Mouse (Mus musculus) monocyte, adult 5-6 weeks (primary cell): ENCODE results near the gene Krt78. TPM values are rescaled to one million over a fixed set of nuclear protein-coding genes. Genes with fewer than 3 reads are reported as not detected.
"Not testable (repeated sequence)": the region's sequence is repeated elsewhere in the genome, so short reads cannot be mapped to it uniquely, and the experiment has no call there.

Experiments
- ATAC-seq: fragments of 153-309, 156-312 bp; replicated peaks from 2 replicates; pipeline ENCODE4 v1.8.0; 2017; ENCODE audit warnings: mild to moderate bottlenecking; ENCODE audit not compliant: low TSS enrichment, insufficient number of reproducible peaks, severe bottlenecking, poor library complexity, low FRiP score
- total RNA-seq: library from RNA; stranded (forward); fragments of 200-1000, 200-491, 200-594 nt; gene quantifications from 3 replicates; pipeline ENCODE4 v1.2.3, GENCODE M21; 2017

Krt78 gene
- not detected in 3 replicates for total RNA-seq

- no peak for ATAC-seq
Observed at GRCm38 (mm10) chr15:101954187-101954586, at the start of gene Krt78. Krt78 (minus strand) TSS chr15:101954287.

- no peak for ATAC-seq
Observed at GRCm38 (mm10) chr15:102003516-102003915, 49.4 kb upstream of the Krt78 start.

DNA sequence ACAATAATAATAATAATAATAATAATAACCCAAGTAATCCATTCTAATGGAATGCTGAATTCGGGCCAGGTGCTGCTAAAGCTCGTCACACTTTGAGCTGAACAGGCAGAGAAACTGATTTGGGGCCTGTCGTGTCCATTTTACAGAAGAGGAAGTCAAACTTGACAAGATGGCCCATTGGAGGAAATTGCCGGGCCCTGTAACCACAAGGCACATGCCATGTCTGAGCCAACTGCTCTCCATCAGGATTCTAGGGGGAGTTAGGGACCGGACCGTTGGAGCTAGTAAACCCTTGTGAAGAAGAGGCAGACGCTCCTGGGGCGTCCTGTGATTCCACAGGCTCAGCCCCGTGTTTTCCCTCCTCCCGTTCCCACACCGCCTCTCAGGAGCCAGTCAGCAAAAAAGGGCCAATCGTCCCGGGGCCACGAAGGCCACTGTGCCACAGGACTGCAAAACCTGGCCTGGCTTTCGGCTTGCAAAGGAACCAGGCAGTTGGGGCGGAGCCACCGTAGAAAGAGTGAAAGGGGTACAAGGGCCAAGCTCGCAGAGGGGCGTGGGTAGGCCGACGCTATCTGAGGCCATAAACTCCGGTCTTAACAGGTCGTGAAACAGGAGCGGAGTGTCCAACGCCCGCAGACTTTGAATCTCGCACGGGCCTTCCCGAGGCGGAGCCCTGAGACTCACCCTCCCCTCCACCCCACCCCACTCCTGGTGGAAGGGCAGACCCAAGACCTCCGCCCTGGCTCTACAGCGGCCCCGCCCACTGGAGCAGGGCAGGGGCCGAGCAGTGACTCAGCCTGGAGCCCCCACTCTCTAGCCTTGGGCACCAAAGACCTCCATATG, 48.8 kb upstream of the Krt78 start:
- peak; percentile 62 for ATAC-seq

- no peak for ATAC-seq
Observed at GRCm38 (mm10) chr15:101999676-102000335, 45.7 kb upstream of the Krt78 start.

- no peak for ATAC-seq
Observed at GRCm38 (mm10) chr15:101999156-101999555, 45.1 kb upstream of the Krt78 start.

DNA sequence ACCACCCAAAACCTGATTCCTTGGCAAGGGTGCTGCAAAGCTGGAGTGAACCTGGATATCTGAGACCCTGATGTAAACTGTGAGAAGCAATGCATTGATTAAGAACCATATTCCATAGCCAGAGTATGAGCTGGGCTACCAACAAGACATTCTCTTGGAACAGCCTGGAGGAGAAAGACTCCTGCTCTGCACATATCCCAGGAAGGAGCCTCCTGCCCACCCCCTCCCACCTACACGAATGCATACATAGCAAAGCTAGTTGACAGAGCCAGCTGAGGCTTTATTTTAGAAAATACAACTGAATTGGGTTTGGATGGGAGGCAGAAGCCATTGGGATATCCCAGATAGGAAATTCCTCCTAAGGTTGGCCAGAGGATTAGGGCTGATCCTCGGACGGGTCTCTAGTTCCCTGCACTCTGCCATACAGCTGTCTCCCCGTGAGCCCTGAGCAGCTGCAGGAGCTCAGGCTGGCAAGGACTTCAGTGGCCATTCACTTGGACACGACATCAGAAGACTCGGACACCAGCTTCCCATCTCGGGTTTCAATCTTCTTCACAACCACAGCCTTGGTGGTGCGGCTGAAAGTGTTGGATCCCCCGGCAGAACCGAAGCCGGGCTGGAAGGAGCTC, 42.5 kb upstream of the Krt78 start:
- not testable (repeated sequence) for ATAC-seq

- ATAC-seq: peak; percentile 44; the same call in 1 of the 2 replicates
Observed at GRCm38 (mm10) chr15:101995484-101996236, 41.6 kb upstream of the Krt78 start.

DNA sequence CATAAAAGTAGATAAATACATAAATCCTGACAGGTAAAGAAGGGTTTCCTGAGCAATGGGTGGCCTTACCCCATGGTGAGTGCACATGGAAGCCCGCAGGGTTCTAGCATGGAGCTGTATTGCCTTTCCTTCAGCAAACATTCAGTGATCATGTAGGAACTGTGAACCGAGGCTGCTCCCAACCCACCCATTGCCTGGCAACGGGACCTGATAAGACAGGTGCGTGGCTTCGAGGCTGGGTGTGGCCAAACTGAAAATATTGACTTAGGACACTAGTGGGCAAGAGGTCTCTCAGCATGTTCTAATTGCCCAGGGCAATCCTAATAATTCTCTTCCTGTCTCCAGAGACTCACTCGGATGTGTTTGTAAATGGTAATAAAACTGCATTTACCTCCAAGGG, 40.3 kb upstream of the Krt78 start:
- no peak for ATAC-seq

DNA sequence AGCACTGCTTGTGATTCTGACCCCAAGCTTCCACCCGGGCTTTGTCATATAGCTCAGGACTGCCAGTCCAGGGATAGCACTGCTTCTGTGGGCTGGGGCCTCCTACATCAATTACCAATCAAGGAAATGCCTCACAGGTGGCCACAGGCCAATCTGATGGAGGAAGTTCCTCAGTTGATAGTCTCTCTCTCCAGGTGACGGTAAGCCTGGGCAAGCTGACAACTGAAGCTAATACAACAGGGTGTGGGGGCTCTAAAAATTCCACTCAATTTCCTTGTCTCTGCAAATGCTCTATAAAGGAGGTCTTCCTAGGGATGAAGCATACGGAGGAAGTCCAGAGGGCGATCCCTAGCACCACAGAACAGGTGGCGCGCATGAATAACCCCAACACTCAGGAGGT, 36.9 kb upstream of the Krt78 start:
- ATAC-seq: no peak

DNA sequence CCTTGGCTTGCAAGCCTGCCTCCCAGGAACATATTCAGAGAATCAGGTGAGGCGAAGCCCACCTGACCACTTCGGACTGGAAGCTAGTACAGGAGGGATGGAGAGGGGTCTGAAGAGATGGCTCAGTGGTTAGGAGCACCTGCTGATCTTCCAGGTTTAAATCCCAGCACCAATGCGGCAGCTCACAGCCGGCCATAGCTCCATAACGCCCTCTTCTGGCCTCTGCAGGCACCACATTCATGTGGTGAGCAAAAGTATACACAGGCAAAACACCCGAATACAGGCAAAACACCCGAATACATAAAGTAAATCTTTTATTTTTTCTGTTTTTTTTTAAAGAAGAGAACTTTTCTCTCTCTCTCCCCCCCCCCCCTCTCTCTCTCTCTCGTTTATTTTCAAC, 34.6 kb upstream of the Krt78 start:
- ATAC-seq: no peak

DNA sequence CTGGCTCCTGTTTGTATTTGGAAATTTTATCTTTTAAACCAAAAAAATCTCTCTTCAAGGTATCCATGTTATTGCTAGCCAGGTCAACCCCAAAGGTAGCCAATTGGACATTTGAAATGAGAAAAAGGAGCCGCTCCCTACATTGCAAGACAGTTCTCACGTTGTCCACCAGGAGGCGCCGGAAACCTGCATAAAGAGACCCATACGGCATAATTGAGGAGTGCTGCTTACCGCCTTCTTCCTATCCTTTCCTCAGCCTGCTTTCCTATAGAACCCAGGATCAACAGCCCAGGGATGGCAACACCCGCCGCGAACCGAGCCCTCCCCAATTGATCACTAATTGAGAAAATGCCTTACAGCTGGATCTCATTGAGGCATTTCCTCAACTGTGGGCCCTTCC, 34.0 kb upstream of the Krt78 start:
- ATAC-seq: peak; percentile 34; the same call in 1 of the 2 replicates

DNA sequence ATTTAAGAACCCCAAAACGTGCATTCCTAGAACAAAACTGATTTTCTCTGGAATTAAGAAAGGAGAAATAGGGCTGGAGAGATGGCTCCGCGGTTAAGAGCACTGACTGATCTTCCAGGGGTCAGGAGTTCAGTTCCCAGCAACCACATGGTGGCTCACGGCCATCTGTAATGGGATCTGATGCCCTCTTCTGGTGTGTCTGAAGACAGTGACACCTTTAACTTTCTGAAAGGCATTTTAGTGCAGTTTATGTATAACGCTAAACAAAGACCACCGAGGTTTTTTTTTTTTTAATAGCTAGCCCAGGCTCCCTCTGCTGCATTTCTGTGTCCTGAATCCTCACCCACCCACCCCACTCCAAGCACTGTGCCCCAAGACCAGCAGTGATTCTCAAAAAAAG, 30.7 kb upstream of the Krt78 start:
- no peak for ATAC-seq

GRCm38 (mm10) chr15:101983949-101984601, 30.0 kb upstream of the Krt78 start:
- ATAC-seq: peak; percentile 74

GRCm38 (mm10) chr15:101983315-101983948, 29.3 kb upstream of the Krt78 start:
- 0 out of 2 replicates have a peak, but pooled peaks have one; percentile 0 for ATAC-seq

- ATAC-seq: no peak
Observed at GRCm38 (mm10) chr15:101980849-101981248, 26.8 kb upstream of the Krt78 start.

- 0 out of 2 replicates have a peak, but pooled peaks have one; percentile 3 for ATAC-seq
Observed at GRCm38 (mm10) chr15:101977043-101977726, 23.1 kb upstream of the Krt78 start.

DNA sequence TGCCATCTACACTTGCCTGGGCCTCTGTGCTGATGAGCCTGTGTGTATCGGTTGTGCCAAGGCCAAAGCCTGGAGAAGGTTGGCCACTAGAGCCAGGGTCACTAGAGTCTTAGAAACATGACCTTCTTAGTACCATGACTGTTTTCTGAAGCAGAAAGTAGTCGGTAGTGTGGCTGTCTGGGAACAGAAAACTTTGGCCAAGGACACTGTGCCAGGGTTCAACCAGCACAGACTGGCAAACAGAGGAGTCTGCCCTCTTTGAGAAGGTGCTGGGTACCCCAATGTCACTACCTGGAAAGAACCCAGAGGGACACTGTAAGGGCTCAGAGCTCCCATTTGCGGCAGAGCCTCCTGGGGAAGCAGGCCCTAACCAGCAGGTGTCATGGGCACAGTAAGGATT, 22.6 kb upstream of the Krt78 start:
- ATAC-seq: no peak
